Mouse (Mus musculus) myocyte (in vitro differentiated cells): ENCODE results near the gene E130208F15Rik. TPM values are rescaled to one million over a fixed set of nuclear protein-coding genes. Genes with fewer than 3 reads are reported as not detected.

Experiments
- H3K27me3 ChIP-seq: one replicate; pipeline ENCODE4 v1.6.1; 2011; ENCODE audit not compliant: control insufficient read depth, insufficient read depth, insufficient read length
- H3K36me3 ChIP-seq: one replicate; pipeline ENCODE4 v1.6.1; 2011; ENCODE audit not compliant: control insufficient read depth, insufficient read depth
- H3K4me2 ChIP-seq: one replicate; pipeline ENCODE4 v1.6.1; 2011; ENCODE audit warnings: low read depth, control low read depth
- H3K4me3 ChIP-seq: one replicate; pipeline ENCODE4 v1.5.1; 2011; ENCODE audit warnings: mild to moderate bottlenecking, control low read depth, moderate library complexity
- H3K79me2 ChIP-seq: one replicate; pipeline ENCODE4 v1.6.1; 2011; ENCODE audit not compliant: control insufficient read depth, insufficient read depth
- H3ac ChIP-seq: one replicate; pipeline ENCODE4 v1.6.1; 2011; ENCODE audit not compliant: control insufficient read depth, insufficient read length
- CEBPB ChIP-seq: IDR thresholded peaks from 2 replicates; pipeline ENCODE4 v1.6.1; 2011; ENCODE audit warnings: mild to moderate bottlenecking, moderate library complexity; ENCODE audit not compliant: poor library complexity, insufficient read depth, severe bottlenecking
- E2F4 ChIP-seq: IDR thresholded peaks from one replicate; pipeline ENCODE4 v1.6.1; 2011; ENCODE audit warnings: mild to moderate bottlenecking, control low read depth, moderate library complexity; ENCODE audit not compliant: insufficient read depth
- MAX ChIP-seq: IDR thresholded peaks from one replicate; pipeline ENCODE4 v1.6.1; 2011; ENCODE audit warnings: low read depth, mild to moderate bottlenecking, control low read depth
- MYOD1 ChIP-seq, 3 experiments: IDR thresholded peaks; one replicate each; pipeline ENCODE4 v1.6.1; 2011; ENCODE audit warnings: control low read depth in 2 of 3, low read depth in 2 of 3, mild to moderate bottlenecking in 2 of 3, moderate library complexity in 1 of 3; ENCODE audit not compliant: insufficient read length in 2 of 3, control insufficient read depth in 1 of 3
- MYOG ChIP-seq, 3 experiments: IDR thresholded peaks; one replicate each; pipeline ENCODE4 v1.6.1; 2011; ENCODE audit warnings: control low read depth in 2 of 3, low read depth in 2 of 3, mild to moderate bottlenecking in 2 of 3; ENCODE audit not compliant: insufficient read length in 2 of 3, control insufficient read depth in 1 of 3, insufficient read depth in 1 of 3
- POLR2A ChIP-seq: IDR thresholded peaks from one replicate; pipeline ENCODE4 v1.6.1; 2011; ENCODE audit warnings: low read depth, mild to moderate bottlenecking, control low read depth, moderate library complexity; ENCODE audit not compliant: insufficient read length
- POLR2AphosphoS2 ChIP-seq: IDR thresholded peaks from one replicate; pipeline ENCODE4 v1.6.1; 2011; ENCODE audit warnings: low read depth, control low read depth; ENCODE audit not compliant: insufficient read length
- REST ChIP-seq: IDR thresholded peaks from one replicate; pipeline ENCODE4 v1.6.1; 2011; ENCODE audit warnings: mild to moderate bottlenecking, control low read depth, moderate library complexity; ENCODE audit not compliant: insufficient read depth, insufficient read length
- SRF ChIP-seq: IDR thresholded peaks from one replicate; pipeline ENCODE4 v1.6.1; 2011; ENCODE audit warnings: low read depth; ENCODE audit not compliant: control insufficient read depth, insufficient read length
- TCF12 ChIP-seq: IDR thresholded peaks from one replicate; pipeline ENCODE4 v1.6.1; 2011; ENCODE audit warnings: mild to moderate bottlenecking, control low read depth; ENCODE audit not compliant: poor library complexity, insufficient read depth, severe bottlenecking
- TCF3 ChIP-seq: IDR thresholded peaks from one replicate; pipeline ENCODE4 v1.6.1; 2011; ENCODE audit warnings: low read depth, control low read depth; ENCODE audit not compliant: insufficient read length
- USF1 ChIP-seq: IDR thresholded peaks from one replicate; pipeline ENCODE4 v1.6.1; 2011; ENCODE audit warnings: low read depth, mild to moderate bottlenecking, control low read depth, moderate library complexity
- polyA plus RNA-seq: library from polyadenylated mRNA; unstranded; fragments of >200 nt; fragmentation: generic; extraction: Trizol; gene quantifications from one replicate; pipeline ENCODE4 v1.2.1, GENCODE M21; 2012; ENCODE audit warnings: missing spikeins

E130208F15Rik gene
- polyA plus RNA-seq, 1 experiment, result 4.0 TPM

GRCm38 (mm10) chr7:30297266-30297665 is 24.3 kb upstream of the E130208F15Rik start:
- Histone ChIP-seq H3K4me3 (no peak overlapping the region), H3K27me3 (no peaks in the 10 kb centered on the region), H3K36me3 (no peaks in the 10 kb centered on the region), H3ac (no peak overlapping the region), H3K79me2 (no peaks in the 10 kb centered on the region), H3K4me2 (no peak overlapping the region)
- TF ChIP-seq REST (no peak), USF1 (no peak), CEBPB (no peak), MYOD1 (IDR thresholded peaks at IDR 0.05; ENCODE audit: control insufficient read depth in 1 of 3, insufficient read length in 2 of 3, low read depth in 2 of 3) (no peak), MYOG (IDR thresholded peaks at IDR 0.05; ENCODE audit: control insufficient read depth in 1 of 3, insufficient read depth in 1 of 3, insufficient read length in 2 of 3, low read depth in 2 of 3) (no peak), TCF3 (no peak), MAX (no peak), SRF (no peak), E2F4 (no peak), POLR2AphosphoS2 (no peak), POLR2A (no peak), TCF12 (no peak)

- H3K36me3 ChIP-seq, result no peaks in the 10 kb centered on the region
- no peak overlapping the region for H3ac ChIP-seq
- TF ChIP-seq E2F4 (no peak), POLR2A (no peak), TCF3 (no peak), MAX (no peak), MYOD1 (IDR thresholded peaks at IDR 0.05; ENCODE audit: control insufficient read depth in 1 of 3, insufficient read length in 2 of 3, low read depth in 2 of 3) (no peak), MYOG (IDR thresholded peaks at IDR 0.05; ENCODE audit: control insufficient read depth in 1 of 3, insufficient read depth in 1 of 3, insufficient read length in 2 of 3, low read depth in 2 of 3) (no peak), CEBPB (no peak), USF1 (no peak), SRF (no peak), TCF12 (no peak), POLR2AphosphoS2 (no peak)
- H3K27me3 ChIP-seq, result no peaks in the 10 kb centered on the region
- H3K4me3 ChIP-seq, result no peak overlapping the region
- no peak overlapping the region for H3K4me2 ChIP-seq
- no peaks in the 10 kb centered on the region for H3K79me2 ChIP-seq
Measured at GRCm38 (mm10) chr7:30300914-30301313, 20.6 kb upstream of the E130208F15Rik start.

- Histone ChIP-seq H3ac (no peak overlapping the region), H3K4me3 (no peak overlapping the region), H3K4me2 (no peak overlapping the region), H3K27me3 (no peaks in the 10 kb centered on the region), H3K79me2 (no peaks in the 10 kb centered on the region), H3K36me3 (no peaks in the 10 kb centered on the region)
- TF ChIP-seq USF1, result no peak
- TF ChIP-seq TCF12, result no peak
- TF ChIP-seq E2F4, result no peak
- TF ChIP-seq TCF3, result no peak
- no peak for TF ChIP-seq CEBPB
- no peak for TF ChIP-seq MYOD1 (IDR thresholded peaks at IDR 0.05; ENCODE audit: control insufficient read depth in 1 of 3, insufficient read length in 2 of 3, low read depth in 2 of 3)
- TF ChIP-seq MYOG (IDR thresholded peaks at IDR 0.05; ENCODE audit: control insufficient read depth in 1 of 3, insufficient read depth in 1 of 3, insufficient read length in 2 of 3, low read depth in 2 of 3), result no peak
- no peak for TF ChIP-seq POLR2A
- TF ChIP-seq SRF, result no peak
Measured at GRCm38 (mm10) chr7:30306083-30306779, 15.3 kb upstream of the E130208F15Rik start.

- H3K4me2 ChIP-seq, result peak within 1 kb of the TSS; percentile 96
- H3K36me3 ChIP-seq, result no peaks in the 10 kb centered on the region
- H3ac ChIP-seq, result no peak within 1 kb of the TSS
- H3K27me3 ChIP-seq, result no peaks in the 10 kb centered on the region
- TF ChIP-seq USF1 (no peak), TCF12 (no peak), POLR2AphosphoS2 (peak; percentile 95), MAX (no peak), MYOD1 (IDR thresholded peaks at IDR 0.05; ENCODE audit: control insufficient read depth in 1 of 3, insufficient read length in 2 of 3, low read depth in 2 of 3) (no peak), POLR2A (peak; percentile 95)
- H3K79me2 ChIP-seq, result no peaks in the 10 kb centered on the region
- peak within 1 kb of the TSS; percentile 59 for H3K4me3 ChIP-seq
Measured at GRCm38 (mm10) chr7:30308076-30309005, 13.2 kb upstream of the E130208F15Rik start, which contains the start of gene Alkbh6. Gene Alkbh6, plus strand, starts transcription at chr7:30308717.
